Mouse (Mus musculus): Measurements from ENCODE around the gene Ifi208. TPM values are rescaled to one million over a fixed set of nuclear protein-coding genes. Genes with fewer than 3 reads are reported as not detected.
"Not testable (repeated sequence)": the region's sequence is repeated elsewhere in the genome, so short reads cannot be mapped to it uniquely, and the experiment has no call there.

The Ifi208 gene
- polyA plus RNA-seq, 1 experiment: not detected

GRCm38 (mm10) chr1:173657973-173658372 lies 15.5 kb upstream of the Ifi208 start:
- Histone ChIP-seq H3K27ac (ENCODE audit: insufficient read depth, low read length) (no peak overlapping the region), H3K4me3 (ENCODE audit: low read depth, low read length) (no peak overlapping the region), H3K36me3 (ENCODE audit: control insufficient read depth, insufficient read depth, low read length, poor library complexity, severe bottlenecking) (no peaks in the 10 kb centered on the region), H3K27me3 (ENCODE audit: control insufficient read depth, insufficient read depth, low read length, poor library complexity, severe bottlenecking) (no peaks in the 10 kb centered on the region), H3K9me3 (replicated peaks; ENCODE audit: control insufficient read depth, insufficient read depth, low read length, poor library complexity, severe bottlenecking) (no peaks in the 10 kb centered on the region), H3K4me1 (ENCODE audit: control insufficient read depth, insufficient read depth, low read length) (no peaks in the 10 kb centered on the region), H3K9ac (ENCODE audit: low read depth, poor library complexity, severe bottlenecking) (no peak overlapping the region)
- TF ChIP-seq POLR2A (IDR thresholded peaks at IDR 0.05; ENCODE audit: insufficient read depth, low read length): no peak
- TF ChIP-seq CTCF (IDR thresholded peaks at IDR 0.05; ENCODE audit: low read depth, low read length): no peak
- TF ChIP-seq EP300 (IDR thresholded peaks at IDR 0.05; ENCODE audit: insufficient read depth, low read depth, low read length): no peak

DNA sequence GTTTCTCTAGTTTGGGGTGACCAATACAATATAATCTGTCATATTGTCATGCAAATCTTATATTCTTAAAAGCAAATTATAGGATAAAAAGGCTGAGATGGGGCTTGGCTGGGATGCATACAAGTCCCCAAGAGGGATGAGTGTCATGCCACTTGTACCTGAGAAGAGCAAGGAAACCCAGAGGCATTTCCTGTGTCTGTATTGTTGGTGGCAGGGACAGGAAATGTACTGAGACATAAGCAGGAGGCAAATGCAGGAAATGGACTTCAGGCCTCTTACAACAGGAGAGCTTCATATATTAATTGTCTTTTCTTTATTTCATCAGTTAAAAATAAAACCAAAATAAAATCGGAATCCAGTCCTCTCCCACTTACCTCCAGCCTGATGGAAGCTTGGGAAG lies 5.1 kb downstream of the Ifi208 start:
- H3K4me3 ChIP-seq (ENCODE audit: low read depth, low read length); H3K4me1 ChIP-seq (ENCODE audit: control insufficient read depth, insufficient read depth, low read length); H3K36me3 ChIP-seq (ENCODE audit: control insufficient read depth, insufficient read depth, low read length, poor library complexity, severe bottlenecking); H3K27me3 ChIP-seq (ENCODE audit: control insufficient read depth, insufficient read depth, low read length, poor library complexity, severe bottlenecking); H3K9ac ChIP-seq (ENCODE audit: low read depth, poor library complexity, severe bottlenecking); H3K9me3 ChIP-seq (replicated peaks; ENCODE audit: control insufficient read depth, insufficient read depth, low read length, poor library complexity, severe bottlenecking); H3K27ac ChIP-seq (ENCODE audit: insufficient read depth, low read length): not testable (repeated sequence)

DNA sequence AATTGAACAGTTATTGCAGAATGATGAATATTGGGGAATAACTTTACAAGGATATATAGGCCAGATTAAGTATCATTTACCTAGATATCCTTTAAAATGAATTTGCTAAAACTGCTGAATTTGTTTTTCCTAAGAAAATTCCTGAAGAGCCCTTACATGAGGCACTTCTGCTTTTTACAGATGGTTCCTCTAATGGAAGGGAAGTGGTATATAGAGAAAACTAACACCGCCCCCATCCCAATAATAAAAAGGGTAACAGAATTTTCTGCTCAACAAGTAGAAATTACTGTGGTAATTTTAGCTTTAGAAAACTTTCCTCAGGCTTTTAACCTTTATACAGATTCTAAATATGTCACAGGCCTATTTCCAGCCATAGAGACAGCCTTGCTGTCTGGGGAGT lies 20.8 kb downstream of the Ifi208 start:
- no peaks in the 10 kb centered on the region for H3K4me1 ChIP-seq (ENCODE audit: control insufficient read depth, insufficient read depth, low read length)
- H3K27ac ChIP-seq (ENCODE audit: insufficient read depth, low read length): no peak overlapping the region
- no peaks in the 10 kb centered on the region for H3K9me3 ChIP-seq (replicated peaks; ENCODE audit: control insufficient read depth, insufficient read depth, low read length, poor library complexity, severe bottlenecking)
- no peak overlapping the region for H3K4me3 ChIP-seq (ENCODE audit: low read depth, low read length)
- no peaks in the 10 kb centered on the region for H3K36me3 ChIP-seq (ENCODE audit: control insufficient read depth, insufficient read depth, low read length, poor library complexity, severe bottlenecking)
- no peaks in the 10 kb centered on the region for H3K27me3 ChIP-seq (ENCODE audit: control insufficient read depth, insufficient read depth, low read length, poor library complexity, severe bottlenecking)
- no peak for TF ChIP-seq POLR2A (IDR thresholded peaks at IDR 0.05; ENCODE audit: insufficient read depth, low read length)
- TF ChIP-seq CTCF (IDR thresholded peaks at IDR 0.05; ENCODE audit: low read depth, low read length): no peak
- no peak for TF ChIP-seq EP300 (IDR thresholded peaks at IDR 0.05; ENCODE audit: insufficient read depth, low read depth, low read length)
- no peak overlapping the region for H3K9ac ChIP-seq (ENCODE audit: low read depth, poor library complexity, severe bottlenecking)

- Histone ChIP-seq H3K4me1 (ENCODE audit: control insufficient read depth, insufficient read depth, low read length) (no peaks in the 10 kb centered on the region), H3K9ac (ENCODE audit: low read depth, poor library complexity, severe bottlenecking) (no peak overlapping the region), H3K27me3 (ENCODE audit: control insufficient read depth, insufficient read depth, low read length, poor library complexity, severe bottlenecking) (no peaks in the 10 kb centered on the region), H3K36me3 (ENCODE audit: control insufficient read depth, insufficient read depth, low read length, poor library complexity, severe bottlenecking) (no peaks in the 10 kb centered on the region), H3K9me3 (replicated peaks; ENCODE audit: control insufficient read depth, insufficient read depth, low read length, poor library complexity, severe bottlenecking) (no peaks in the 10 kb centered on the region), H3K27ac (ENCODE audit: insufficient read depth, low read length) (no peak overlapping the region), H3K4me3 (ENCODE audit: low read depth, low read length) (no peak overlapping the region)
- TF ChIP-seq CTCF (IDR thresholded peaks at IDR 0.05; ENCODE audit: low read depth, low read length): no peak
Measured at GRCm38 (mm10) chr1:173733219-173733618, 59.7 kb downstream of the Ifi208 start.

GRCm38 (mm10) chr1:173735015-173735414 lies 61.5 kb downstream of the Ifi208 start:
- not testable (repeated sequence) for H3K4me3 ChIP-seq (ENCODE audit: low read depth, low read length); H3K27ac ChIP-seq (ENCODE audit: insufficient read depth, low read length); H3K9me3 ChIP-seq (replicated peaks; ENCODE audit: control insufficient read depth, insufficient read depth, low read length, poor library complexity, severe bottlenecking); H3K4me1 ChIP-seq (ENCODE audit: control insufficient read depth, insufficient read depth, low read length); H3K36me3 ChIP-seq (ENCODE audit: control insufficient read depth, insufficient read depth, low read length, poor library complexity, severe bottlenecking); H3K27me3 ChIP-seq (ENCODE audit: control insufficient read depth, insufficient read depth, low read length, poor library complexity, severe bottlenecking); H3K9ac ChIP-seq (ENCODE audit: low read depth, poor library complexity, severe bottlenecking)

DNA sequence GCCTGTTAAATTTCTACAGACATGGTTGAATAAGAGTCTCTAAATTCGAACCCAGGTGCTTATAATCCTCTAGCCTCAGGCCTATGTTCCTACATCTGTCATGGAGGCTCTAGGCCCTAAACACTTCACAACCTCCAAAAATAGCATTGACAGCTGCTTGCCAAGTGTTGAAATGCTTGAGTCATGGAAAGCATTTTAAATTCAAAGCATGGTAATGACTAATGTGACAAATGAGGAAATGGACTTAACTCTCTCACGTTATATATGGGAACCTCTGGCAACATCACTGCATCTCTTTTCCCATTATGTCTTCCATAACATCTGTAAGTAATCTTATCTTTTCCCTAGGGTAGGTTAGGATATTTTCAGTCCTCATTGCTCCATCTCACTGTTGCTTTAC lies 63.5 kb downstream of the Ifi208 start:
- Histone ChIP-seq H3K36me3 (ENCODE audit: control insufficient read depth, insufficient read depth, low read length, poor library complexity, severe bottlenecking) (no peaks in the 10 kb centered on the region), H3K4me3 (ENCODE audit: low read depth, low read length) (no peak overlapping the region), H3K27me3 (ENCODE audit: control insufficient read depth, insufficient read depth, low read length, poor library complexity, severe bottlenecking) (no peaks in the 10 kb centered on the region), H3K9me3 (replicated peaks; ENCODE audit: control insufficient read depth, insufficient read depth, low read length, poor library complexity, severe bottlenecking) (no peaks in the 10 kb centered on the region), H3K9ac (ENCODE audit: low read depth, poor library complexity, severe bottlenecking) (no peak overlapping the region), H3K27ac (ENCODE audit: insufficient read depth, low read length) (no peak overlapping the region), H3K4me1 (ENCODE audit: control insufficient read depth, insufficient read depth, low read length) (no peaks in the 10 kb centered on the region)
- TF ChIP-seq EP300 (IDR thresholded peaks at IDR 0.05; ENCODE audit: insufficient read depth, low read depth, low read length): no peak
- no peak for TF ChIP-seq POLR2A (IDR thresholded peaks at IDR 0.05; ENCODE audit: insufficient read depth, low read length)
- TF ChIP-seq CTCF (IDR thresholded peaks at IDR 0.05; ENCODE audit: low read depth, low read length): no peak

DNA sequence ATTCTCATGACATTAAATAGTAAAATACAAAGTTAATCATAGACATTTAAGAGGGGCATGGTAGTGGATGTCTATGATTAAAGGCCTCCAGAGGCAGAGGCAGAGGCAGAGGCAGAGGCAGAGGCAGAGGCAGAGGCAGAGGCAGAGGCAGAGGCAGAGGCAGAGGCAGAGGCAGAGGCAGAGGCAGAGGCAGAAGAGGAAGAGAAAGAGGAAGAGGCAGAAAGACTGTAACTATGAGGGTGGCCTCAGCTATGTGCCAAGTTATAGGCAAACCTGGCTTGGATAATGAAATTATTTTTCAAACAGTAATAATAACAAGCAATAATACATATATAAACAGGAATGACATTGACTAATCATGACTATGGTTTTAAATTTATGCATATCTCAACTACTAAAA lies 67.1 kb downstream of the Ifi208 start:
- Histone ChIP-seq H3K9me3 (replicated peaks; ENCODE audit: control insufficient read depth, insufficient read depth, low read length, poor library complexity, severe bottlenecking) (no peaks in the 10 kb centered on the region), H3K36me3 (ENCODE audit: control insufficient read depth, insufficient read depth, low read length, poor library complexity, severe bottlenecking) (no peaks in the 10 kb centered on the region)

More for the DNA sequence above, 67.1 kb downstream of the Ifi208 start:
- TF ChIP-seq EP300 (IDR thresholded peaks at IDR 0.05; ENCODE audit: insufficient read depth, low read depth, low read length) (no peak), CTCF (IDR thresholded peaks at IDR 0.05; ENCODE audit: low read depth, low read length) (no peak), POLR2A (IDR thresholded peaks at IDR 0.05; ENCODE audit: insufficient read depth, low read length) (no peak)
- Histone ChIP-seq H3K27ac (ENCODE audit: insufficient read depth, low read length) (no peak overlapping the region), H3K4me1 (ENCODE audit: control insufficient read depth, insufficient read depth, low read length) (no peaks in the 10 kb centered on the region), H3K4me3 (ENCODE audit: low read depth, low read length) (no peak overlapping the region), H3K9ac (ENCODE audit: low read depth, poor library complexity, severe bottlenecking) (no peak overlapping the region), H3K27me3 (ENCODE audit: control insufficient read depth, insufficient read depth, low read length, poor library complexity, severe bottlenecking) (no peaks in the 10 kb centered on the region)

Measured in ES-Bruce4 (cell line).